Mouse (Mus musculus) hindbrain, embryonic 12.5 days (tissue): ENCODE data around the gene Nabp2. TPM values are rescaled to one million over a fixed set of nuclear protein-coding genes. Genes with fewer than 3 reads are reported as not detected.

Source experiments
- ATAC-seq: fragments of 200-750 bp; cut with Nextera tagmentation; 2 replicates; pipeline ENCODE4 v1.8.0; 2017; ENCODE audit warnings: moderate TSS enrichment; ENCODE audit not compliant: low FRiP score
- H3K27ac ChIP-seq: fragments of 300-500 bp; sonication (generic); 2 replicates; pipeline ENCODE4 v1.5.1; 2016; ENCODE audit warnings: mild to moderate bottlenecking
- H3K27me3 ChIP-seq: fragments of 300-500 bp; sonication (generic); 2 replicates; pipeline ENCODE4 v1.6.1; 2016; ENCODE audit warnings: mild to moderate bottlenecking
- H3K36me3 ChIP-seq: fragments of 300-500 bp; sonication (generic); 2 replicates; pipeline ENCODE4 v1.6.1; 2016; ENCODE audit warnings: mild to moderate bottlenecking
- H3K4me1 ChIP-seq: fragments of 300-500 bp; sonication (generic); 2 replicates; pipeline ENCODE4 v1.6.1; 2016
- H3K4me2 ChIP-seq: fragments of 300-500 bp; sonication (generic); replicated peaks from 2 replicates; pipeline ENCODE4 v1.6.1; 2016; ENCODE audit warnings: mild to moderate bottlenecking
- H3K4me3 ChIP-seq: fragments of 300-500 bp; sonication (generic); 2 replicates; pipeline ENCODE4 v1.5.1; 2016; ENCODE audit warnings: mild to moderate bottlenecking
- H3K9ac ChIP-seq: fragments of 300-500 bp; sonication (generic); 2 replicates; pipeline ENCODE4 v1.6.1; 2016; ENCODE audit warnings: mild to moderate bottlenecking, moderate library complexity
- H3K9me3 ChIP-seq: fragments of 300-500 bp; sonication (generic); replicated peaks from 2 replicates; pipeline ENCODE4 v1.6.1; 2016; ENCODE audit warnings: mild to moderate bottlenecking
- WGBS: fragments of 180-500 bp; shearing (Covaris S2); methylation state at CpG from one replicate; pipeline ENCODE4 v1.1.7; 2016; 5-methylcytosine and 5-hydroxymethylcytosine counted together
- microRNA-seq: library from miRNA; unstranded; fragments of <30 nt; microRNA quantifications from one replicate; pipeline ENCODE4, GENCODE M21; 2017
- polyA plus RNA-seq: library from polyadenylated mRNA; unstranded; fragments of >200 nt; fragmentation: Nextera tagmentation; extraction: Ambion mirVana; gene quantifications from 2 replicates; pipeline ENCODE4 v1.2.1, GENCODE M21; 2016

Nabp2 gene
- polyA plus RNA-seq, 1 experiment from 2014 or later, result 102 TPM

DNA sequence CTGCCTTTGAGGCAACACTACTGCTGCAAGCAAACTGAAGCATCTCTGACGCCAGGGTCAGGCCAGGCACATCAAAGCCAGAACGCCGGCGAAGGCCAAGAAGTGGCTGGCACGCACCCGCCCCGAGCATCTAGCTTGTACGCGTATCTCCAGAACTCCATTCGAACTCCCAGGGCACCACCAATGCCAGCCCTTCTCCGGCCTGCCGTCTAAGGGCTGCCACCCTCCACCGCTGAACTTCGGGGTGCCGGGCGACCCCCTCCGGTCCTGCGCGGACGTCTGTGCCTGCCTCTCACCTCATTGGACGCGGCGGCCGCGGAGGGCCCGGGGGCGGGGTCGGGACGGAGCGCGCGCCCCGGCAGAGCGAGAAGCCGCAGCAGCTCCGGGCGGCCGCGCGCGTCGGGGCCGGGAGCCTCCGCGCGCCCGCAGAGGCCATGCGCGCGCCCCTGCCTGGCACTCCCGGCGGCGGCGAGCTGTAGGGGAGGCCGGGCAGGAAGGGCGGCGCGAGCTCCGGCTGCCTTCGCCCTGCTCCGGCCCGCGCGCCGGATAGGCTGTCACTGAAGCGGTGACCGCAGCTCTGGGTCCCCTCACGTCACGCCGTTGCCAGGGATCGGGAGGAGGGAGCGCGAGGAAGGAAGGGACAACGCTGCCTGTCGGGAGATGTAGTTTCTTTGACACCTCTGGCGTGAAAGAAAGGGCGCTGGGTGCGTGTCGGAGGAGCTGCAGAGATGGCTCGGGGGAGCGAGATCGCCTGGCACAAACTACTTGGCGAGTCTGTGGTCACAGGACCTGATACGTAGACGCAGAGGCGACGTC lies 42.7 kb downstream of the Nabp2 start, which contains the start of gene Coq10a:
Coq10a (minus strand) TSS at position 596 of the 816 bp plus-strand sequence.
- H3K9me3 ChIP-seq, result no peaks in the 10 kb centered on the region
- under 1% methylated on average over 62 of the region's 87 CpGs for WGBS
- H3K4me2 ChIP-seq, result peak within 1 kb of the TSS; percentile 77
- peak within 1 kb of the TSS; percentile 96 for H3K27ac ChIP-seq
- peak within 1 kb of the TSS; percentile 71 for H3K4me3 ChIP-seq
- no peaks in the 10 kb centered on the region for H3K27me3 ChIP-seq
- peak within 1 kb of the TSS; percentile 77 for H3K9ac ChIP-seq
- peaks cover 14% of the 10 kb centered on the region for H3K4me1 ChIP-seq
- ATAC-seq, result peak; percentile 96
- H3K36me3 ChIP-seq, result peaks cover 11% of the 10 kb centered on the region

GRCm38 (mm10) chr10:128367899-128368401 lies 43.3 kb downstream of the Nabp2 start:
- no peak for ATAC-seq
- H3K4me2 ChIP-seq, result peak overlapping the region; percentile 77
- H3K36me3 ChIP-seq, result peaks cover 18% of the 10 kb centered on the region
- H3K9me3 ChIP-seq, result no peaks in the 10 kb centered on the region
- H3K4me3 ChIP-seq, result peak overlapping the region; percentile 71
- H3K9ac ChIP-seq, result peak overlapping the region; percentile 77
- H3K4me1 ChIP-seq, result peaks cover 14% of the 10 kb centered on the region
- H3K27me3 ChIP-seq, result no peaks in the 10 kb centered on the region
- WGBS, result 13% methylated on average over 19 of the region's 19 CpGs
- peak overlapping the region; percentile 96 for H3K27ac ChIP-seq

DNA sequence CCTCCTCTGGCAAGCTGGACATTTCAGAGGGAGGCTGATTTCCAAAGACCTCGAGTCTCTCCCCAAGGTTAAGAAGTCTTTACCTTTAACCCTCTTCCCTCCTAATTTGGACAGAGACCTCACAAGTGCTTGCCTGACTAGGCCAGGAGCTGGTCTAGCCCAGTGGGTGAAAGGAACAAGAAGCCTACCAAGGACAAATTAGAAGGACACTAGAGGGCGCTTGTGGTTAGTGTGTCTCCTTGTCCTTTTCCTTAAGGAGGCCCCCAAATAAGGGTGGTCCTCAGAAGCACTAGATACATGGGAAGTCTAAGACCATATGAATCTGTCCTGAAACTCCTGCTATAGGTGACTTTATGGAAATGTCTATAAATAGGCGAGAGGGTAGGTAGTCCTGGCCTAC lies 48.7 kb downstream of the Nabp2 start:
- H3K4me2 ChIP-seq, result no peak overlapping the region
- peaks cover 69% of the 10 kb centered on the region for H3K36me3 ChIP-seq
- WGBS, result 53% methylated on average over 3 of the region's 3 CpGs
- ATAC-seq, result no peak
- no peaks in the 10 kb centered on the region for H3K27me3 ChIP-seq
- H3K4me1 ChIP-seq, result peaks cover 3% of the 10 kb centered on the region
- H3K9me3 ChIP-seq, result no peaks in the 10 kb centered on the region
- no peak overlapping the region for H3K4me3 ChIP-seq
- no peak overlapping the region for H3K27ac ChIP-seq
- no peak overlapping the region for H3K9ac ChIP-seq

- Histone ChIP-seq H3K9ac (no peak overlapping the region), H3K4me3 (no peak overlapping the region), H3K9me3 (no peaks in the 10 kb centered on the region), H3K27me3 (no peaks in the 10 kb centered on the region), H3K4me1 (no peaks in the 10 kb centered on the region), H3K36me3 (peaks cover 69% of the 10 kb centered on the region), H3K27ac (no peak overlapping the region), H3K4me2 (no peak overlapping the region)
- 93% methylated on average over 6 of the region's 6 CpGs for WGBS
- ATAC-seq, result no peak
Measured at GRCm38 (mm10) chr10:128361836-128362235, 49.5 kb downstream of the Nabp2 start.

GRCm38 (mm10) chr10:128359226-128359625 lies 52.1 kb downstream of the Nabp2 start:
- peaks cover 73% of the 10 kb centered on the region for H3K36me3 ChIP-seq
- H3K27ac ChIP-seq, result no peak overlapping the region
- no peaks in the 10 kb centered on the region for H3K4me1 ChIP-seq
- no peak overlapping the region for H3K4me2 ChIP-seq
- 91% methylated on average over 6 of the region's 6 CpGs for WGBS
- ATAC-seq, result no peak
- no peaks in the 10 kb centered on the region for H3K9me3 ChIP-seq
- H3K27me3 ChIP-seq, result no peaks in the 10 kb centered on the region
- H3K9ac ChIP-seq, result no peak overlapping the region
- no peak overlapping the region for H3K4me3 ChIP-seq

- WGBS, result 49% methylated on average over 2 of the region's 2 CpGs
- peaks cover 77% of the 10 kb centered on the region for H3K36me3 ChIP-seq
- no peaks in the 10 kb centered on the region for H3K4me1 ChIP-seq
- H3K9ac ChIP-seq, result no peak overlapping the region
- no peak overlapping the region for H3K4me2 ChIP-seq
- no peak for ATAC-seq
- H3K9me3 ChIP-seq, result no peaks in the 10 kb centered on the region
- H3K27ac ChIP-seq, result no peak overlapping the region
- no peaks in the 10 kb centered on the region for H3K27me3 ChIP-seq
- no peak overlapping the region for H3K4me3 ChIP-seq
Measured at GRCm38 (mm10) chr10:128358796-128359195, 52.5 kb downstream of the Nabp2 start.

Small RNAs within 50 kb of the gene (microRNA-seq; reads per million reads assigned to microRNA genes)
- gene Gm25361 (not detected), gene Gm26308 (not detected), gene Mir6914 (not detected), gene Mir6915 (1.9 reads per million), gene Mir8105 (not detected)

Other genes starting within 250 kb of the Nabp2 start
- 22.5 and 25.5 TPM in 2 replicates for gene Rbms2, start 231.2 kb downstream of the Nabp2 start, polyA plus RNA-seq
- gene Gls2, start 217.0 kb downstream of the Nabp2 start, polyA plus RNA-seq, result 0.61 and 0.70 TPM in 2 replicates
- gene Spryd4, start 199.7 kb downstream of the Nabp2 start, polyA plus RNA-seq, result 24.5 and 25.6 TPM in 2 replicates
- not detected in 2 replicates for gene Mip, start 185.7 kb downstream of the Nabp2 start, polyA plus RNA-seq
- 46.2 and 53.7 TPM in 2 replicates for gene Timeless, start 179.4 kb downstream of the Nabp2 start, polyA plus RNA-seq
- gene Apon, start 157.4 kb downstream of the Nabp2 start, polyA plus RNA-seq, result 0.34 and 0.40 TPM in 2 replicates
- not detected in 2 replicates for gene Apof, start 142.8 kb downstream of the Nabp2 start, polyA plus RNA-seq
- gene Stat2, start 140.9 kb downstream of the Nabp2 start, polyA plus RNA-seq, result 23.1 and 26.5 TPM in 2 replicates
- gene Il23a, start 112.7 kb downstream of the Nabp2 start, polyA plus RNA-seq, result 0.22 TPM in 1 of 2 replicates, not detected in the other
- 33.5 and 34.1 TPM in 2 replicates for gene Pan2, start 108.2 kb downstream of the Nabp2 start, polyA plus RNA-seq
- gene Cnpy2, start 89.0 kb downstream of the Nabp2 start, polyA plus RNA-seq, result 242 and 244 TPM in 2 replicates
- gene Cs, start 73.8 kb downstream of the Nabp2 start, polyA plus RNA-seq, result 207 and 208 TPM in 2 replicates
- 31.7 and 32.8 TPM in 2 replicates for gene Coq10a, start 42.5 kb downstream of the Nabp2 start, polyA plus RNA-seq
- gene Ankrd52, start 34.4 kb downstream of the Nabp2 start, polyA plus RNA-seq, result 13.6 and 13.7 TPM in 2 replicates
- gene Slc39a5, start 10.3 kb downstream of the Nabp2 start, polyA plus RNA-seq, result 0.43 TPM in 1 of 2 replicates, not detected in the other
- gene Rnf41, start 165 bp upstream of the Nabp2 start, polyA plus RNA-seq, result 60.8 and 61.4 TPM in 2 replicates
- gene Smarcc2, start 47.8 kb upstream of the Nabp2 start, polyA plus RNA-seq, result 195 and 215 TPM in 2 replicates
- 836 and 860 TPM in 2 replicates for gene Myl6, start 82.7 kb upstream of the Nabp2 start, polyA plus RNA-seq
- 2.9 and 3.3 TPM in 2 replicates for gene Myl6b, start 87.2 kb upstream of the Nabp2 start, polyA plus RNA-seq
- gene Esyt1, start 114.4 kb upstream of the Nabp2 start, polyA plus RNA-seq, result 28.9 and 30.9 TPM in 2 replicates
- 20.8 TPM in 2 replicates for gene Zc3h10, start 136.3 kb upstream of the Nabp2 start, polyA plus RNA-seq
- gene Rpl41, start 137.8 kb upstream of the Nabp2 start, polyA plus RNA-seq, result 2,172 and 2,716 TPM in 2 replicates
- 140 and 143 TPM in 2 replicates for gene Pa2g4, start 154.5 kb upstream of the Nabp2 start, polyA plus RNA-seq
- gene Erbb3, start 178.2 kb upstream of the Nabp2 start, polyA plus RNA-seq, result 9.8 and 11.7 TPM in 2 replicates
- gene Rps26, start 215.3 kb upstream of the Nabp2 start, polyA plus RNA-seq, result 418 and 515 TPM in 2 replicates
- gene Ikzf4, start 234.5 kb upstream of the Nabp2 start, polyA plus RNA-seq, result 8.7 and 9.8 TPM in 2 replicates